Mouse (Mus musculus) embryonic facial prominence, embryonic 13.5 days (tissue): ENCODE data around the gene Alkbh4. TPM values are rescaled to one million over a fixed set of nuclear protein-coding genes. Genes with fewer than 3 reads are reported as not detected.
A peak's percentile ranks its signal among the peaks of the same experiment; 100 is the strongest.

Experiments used
- ATAC-seq: fragments of 200-750 bp; cut with Nextera tagmentation; 2 replicates; pipeline ENCODE4 v1.8.0; 2017; ENCODE audit warnings: low read depth; ENCODE audit not compliant: insufficient number of reproducible peaks, insufficient read depth, low FRiP score, low TSS enrichment
- H3K27ac ChIP-seq: fragments of 300-500 bp; sonication (generic); 2 replicates; pipeline ENCODE4 v1.5.1; 2015; ENCODE audit warnings: moderate library complexity, mild to moderate bottlenecking, inconsistent platforms
- H3K27me3 ChIP-seq: fragments of 300-500 bp; sonication (generic); 2 replicates; pipeline ENCODE4 v1.6.1; 2015; ENCODE audit warnings: mild to moderate bottlenecking, inconsistent platforms
- H3K36me3 ChIP-seq: fragments of 300-500 bp; sonication (generic); 2 replicates; pipeline ENCODE4 v1.6.1; 2015; ENCODE audit warnings: mild to moderate bottlenecking, inconsistent platforms
- H3K4me1 ChIP-seq: fragments of 300-500 bp; sonication (generic); 2 replicates; pipeline ENCODE4 v1.6.1; 2015; ENCODE audit warnings: inconsistent platforms
- H3K4me2 ChIP-seq: fragments of 300-500 bp; sonication (generic); 2 replicates; pipeline ENCODE4 v1.6.1; 2015; ENCODE audit warnings: moderate library complexity, mild to moderate bottlenecking, inconsistent platforms
- H3K4me3 ChIP-seq: fragments of 300-500 bp; sonication (generic); 2 replicates; pipeline ENCODE4 v1.5.1; 2015; ENCODE audit warnings: mild to moderate bottlenecking, inconsistent platforms
- H3K9ac ChIP-seq: fragments of 300-500 bp; sonication (generic); 2 replicates; pipeline ENCODE4 v1.6.1; 2015; ENCODE audit warnings: mild to moderate bottlenecking, inconsistent platforms
- H3K9me3 ChIP-seq: fragments of 300-500 bp; sonication (generic); 2 replicates; pipeline ENCODE4 v1.6.1; 2016; ENCODE audit warnings: inconsistent platforms
- WGBS: fragments of 180-500 bp; shearing (Covaris S2); methylation state at CpG from one replicate; pipeline ENCODE4 v1.1.7; 2015; ENCODE audit warnings: mixed read lengths; 5-methylcytosine and 5-hydroxymethylcytosine counted together
- polyA plus RNA-seq: library from polyadenylated mRNA; unstranded; fragments of >200 nt; fragmentation: Nextera tagmentation; extraction: Ambion mirVana; gene quantifications from 2 replicates; pipeline ENCODE4 v1.2.1, GENCODE M21; 2015

Alkbh4 gene
- polyA plus RNA-seq, 1 experiment from 2014 or later, result 26.1 TPM

GRCm38 (mm10) chr5:136169626-136170511 lies 33.9 kb downstream of the Alkbh4 start:
- Histone ChIP-seq H3K36me3 (peaks cover 12% of the 10 kb centered on the region), H3K9ac (peak overlapping the region; percentile 81), H3K4me3 (peak overlapping the region; percentile 62), H3K4me1 (peaks cover 24% of the 10 kb centered on the region), H3K9me3 (no peaks in the 10 kb centered on the region), H3K27ac (0 out of 2 replicates have a peak overlapping the region, but pooled peaks have one; percentile 75), H3K27me3 (no peaks in the 10 kb centered on the region), H3K4me2 (peak overlapping the region; percentile 92)
- ATAC-seq, result peak; percentile 7; the same call in 1 of the 2 replicates
- 11% methylated on average over 15 of the region's 15 CpGs for WGBS

GRCm38 (mm10) chr5:136170512-136171362 lies 34.8 kb downstream of the Alkbh4 start, which contains the start of gene Orai2:
Orai2 (minus strand) TSS chr5:136170713.
- peak within 1 kb of the TSS; percentile 62 for H3K4me3 ChIP-seq
- WGBS, result 5% methylated on average over 48 of the region's 49 CpGs
- H3K9me3 ChIP-seq, result no peaks in the 10 kb centered on the region
- H3K27me3 ChIP-seq, result no peaks in the 10 kb centered on the region
- peak; percentile 81 for ATAC-seq
- peak within 1 kb of the TSS; percentile 92 for H3K4me2 ChIP-seq
- H3K27ac ChIP-seq, result peak within 1 kb of the TSS; percentile 75
- H3K36me3 ChIP-seq, result peaks cover 12% of the 10 kb centered on the region
- peak within 1 kb of the TSS; percentile 81 for H3K9ac ChIP-seq
- peaks cover 24% of the 10 kb centered on the region for H3K4me1 ChIP-seq

- Histone ChIP-seq H3K27ac (peak overlapping the region; percentile 75), H3K4me1 (peaks cover 24% of the 10 kb centered on the region), H3K4me3 (peak overlapping the region; percentile 62), H3K4me2 (peak overlapping the region; percentile 92), H3K9ac (peak overlapping the region; percentile 81), H3K27me3 (no peaks in the 10 kb centered on the region), H3K36me3 (peaks cover 12% of the 10 kb centered on the region), H3K9me3 (no peaks in the 10 kb centered on the region)
- no peak for ATAC-seq
- WGBS, result 30% methylated on average over 17 of the region's 17 CpGs
Measured at GRCm38 (mm10) chr5:136171363-136172341, 35.7 kb downstream of the Alkbh4 start.

- H3K27ac ChIP-seq, result no peak overlapping the region
- WGBS, result 80% methylated on average over 9 of the region's 9 CpGs
- H3K4me1 ChIP-seq, result peaks cover 24% of the 10 kb centered on the region
- H3K4me2 ChIP-seq, result no peak overlapping the region
- no peak for ATAC-seq
- no peaks in the 10 kb centered on the region for H3K27me3 ChIP-seq
- H3K9me3 ChIP-seq, result no peaks in the 10 kb centered on the region
- no peak overlapping the region for H3K9ac ChIP-seq
- no peak overlapping the region for H3K4me3 ChIP-seq
- peaks cover 16% of the 10 kb centered on the region for H3K36me3 ChIP-seq
Measured at GRCm38 (mm10) chr5:136172939-136173338, 37.0 kb downstream of the Alkbh4 start.

- H3K4me2 ChIP-seq, result no peak overlapping the region
- ATAC-seq, result no peak
- no peaks in the 10 kb centered on the region for H3K9me3 ChIP-seq
- H3K4me1 ChIP-seq, result peaks cover 24% of the 10 kb centered on the region
- no peak overlapping the region for H3K9ac ChIP-seq
- peaks cover 21% of the 10 kb centered on the region for H3K36me3 ChIP-seq
- H3K4me3 ChIP-seq, result no peak overlapping the region
- H3K27ac ChIP-seq, result peak overlapping the region; percentile 55; the same call in 1 of the 2 replicates
- no peaks in the 10 kb centered on the region for H3K27me3 ChIP-seq
- WGBS, result 48% methylated on average over 9 of the region's 9 CpGs
Measured at GRCm38 (mm10) chr5:136173606-136174463, 37.9 kb downstream of the Alkbh4 start.

- no peaks in the 10 kb centered on the region for H3K27me3 ChIP-seq
- no peak overlapping the region for H3K4me3 ChIP-seq
- 77% methylated on average over 5 of the region's 5 CpGs for WGBS
- no peak overlapping the region for H3K27ac ChIP-seq
- no peaks in the 10 kb centered on the region for H3K9me3 ChIP-seq
- no peak for ATAC-seq
- H3K4me2 ChIP-seq, result no peak overlapping the region
- no peak overlapping the region for H3K9ac ChIP-seq
- H3K4me1 ChIP-seq, result no peaks in the 10 kb centered on the region
- peaks cover 75% of the 10 kb centered on the region for H3K36me3 ChIP-seq
Measured at GRCm38 (mm10) chr5:136179594-136179993, 43.6 kb downstream of the Alkbh4 start.

- H3K27ac ChIP-seq, result no peak overlapping the region
- 90% methylated on average over 6 of the region's 6 CpGs for WGBS
- H3K4me3 ChIP-seq, result no peak overlapping the region
- no peak for ATAC-seq
- peaks cover 86% of the 10 kb centered on the region for H3K36me3 ChIP-seq
- no peaks in the 10 kb centered on the region for H3K4me1 ChIP-seq
- no peaks in the 10 kb centered on the region for H3K27me3 ChIP-seq
- H3K4me2 ChIP-seq, result no peak overlapping the region
- peak overlapping the region; percentile 16; the same call in 1 of the 2 replicates for H3K9ac ChIP-seq
- H3K9me3 ChIP-seq, result no peaks in the 10 kb centered on the region
Measured at GRCm38 (mm10) chr5:136181197-136181596, 45.3 kb downstream of the Alkbh4 start.

- no peak for ATAC-seq
- H3K27me3 ChIP-seq, result no peaks in the 10 kb centered on the region
- H3K27ac ChIP-seq, result no peak overlapping the region
- H3K4me3 ChIP-seq, result no peak overlapping the region
- H3K4me2 ChIP-seq, result no peak overlapping the region
- H3K4me1 ChIP-seq, result no peaks in the 10 kb centered on the region
- peaks cover 88% of the 10 kb centered on the region for H3K36me3 ChIP-seq
- 92% methylated on average over 6 of the region's 6 CpGs for WGBS
- no peak overlapping the region for H3K9ac ChIP-seq
- no peaks in the 10 kb centered on the region for H3K9me3 ChIP-seq
Measured at GRCm38 (mm10) chr5:136182049-136182448, 46.1 kb downstream of the Alkbh4 start.

GRCm38 (mm10) chr5:136182830-136183229 lies 46.9 kb downstream of the Alkbh4 start:
- WGBS, result 96% methylated on average over 4 of the region's 4 CpGs
- no peaks in the 10 kb centered on the region for H3K4me1 ChIP-seq
- no peak overlapping the region for H3K4me3 ChIP-seq
- H3K4me2 ChIP-seq, result no peak overlapping the region
- no peak overlapping the region for H3K27ac ChIP-seq
- H3K9ac ChIP-seq, result no peak overlapping the region
- no peak for ATAC-seq
- no peaks in the 10 kb centered on the region for H3K27me3 ChIP-seq
- peaks cover 84% of the 10 kb centered on the region for H3K36me3 ChIP-seq
- H3K9me3 ChIP-seq, result no peaks in the 10 kb centered on the region

GRCm38 (mm10) chr5:136183766-136184165 lies 47.8 kb downstream of the Alkbh4 start:
- no peaks in the 10 kb centered on the region for H3K4me1 ChIP-seq
- no peak for ATAC-seq
- no peak overlapping the region for H3K4me2 ChIP-seq
- no peaks in the 10 kb centered on the region for H3K27me3 ChIP-seq
- peaks cover 84% of the 10 kb centered on the region for H3K36me3 ChIP-seq
- WGBS, result 92% methylated on average over 7 of the region's 7 CpGs
- H3K27ac ChIP-seq, result no peak overlapping the region
- H3K9ac ChIP-seq, result no peak overlapping the region
- no peak overlapping the region for H3K4me3 ChIP-seq
- H3K9me3 ChIP-seq, result no peaks in the 10 kb centered on the region
